Mouse (Mus musculus) layer of hippocampus, adult 6 months (tissue): ENCODE data around the gene AU022751. TPM values are rescaled to one million over a fixed set of nuclear protein-coding genes. Genes with fewer than 3 reads are reported as not detected.

Experiments
- long read RNA-seq, 2 experiments: library from polyadenylated mRNA; unstranded; transcript quantifications; one replicate each; pipeline ENCODE4 v2.0.0; 2019 to 2020
- microRNA-seq: library from miRNA; unstranded; fragments of <30 nt; microRNA quantifications from one replicate; pipeline ENCODE4 v1.2.0, GENCODE M21; 2020
- polyA plus RNA-seq: library from polyadenylated mRNA; unstranded; fragments of <200 nt; fragmentation: Nextera tagmentation; gene quantifications from 2 replicates; pipeline ENCODE4 v1.2.3, GENCODE M21; 2021

Gene AU022751
- not detected in 2 replicates for polyA plus RNA-seq
- long read RNA-seq, experiment 1 = 0 reads
- long read RNA-seq, experiment 2 = 0 reads

GRCm38 (mm10) chrX:6082954-6083680 is at the start of gene AU022751:
Gene AU022751, minus strand, starts transcription at chrX:6083419.

GRCm38 (mm10) chrX:6047066-6047935 is 35.9 kb downstream of the AU022751 start, which contains the start of gene Nudt11:
Gene Nudt11, plus strand, starts transcription at chrX:6047453.

Small RNA genes within 50 kb of the gene (microRNA-seq; reads per million reads assigned to microRNA genes)
- gene Gm27360 = not detected

Other genes with a start within 250 kb of the AU022751 start
- gene Nudt11, start 36.0 kb downstream of the AU022751 start, polyA plus RNA-seq = 11.8 and 13.6 TPM in 2 replicates
- 32.2 and 37.1 TPM in 2 replicates for gene Nudt10, start 89.6 kb upstream of the AU022751 start, polyA plus RNA-seq
- 0.05 TPM in 1 of 2 replicates, not detected in the other for gene Bmp15, start 237.3 kb upstream of the AU022751 start, polyA plus RNA-seq